ENCODE assay signal across 8 mouse cellular contexts in genomic region chr6:51545219-51545859, GRCm38 (mm10). TPM values are rescaled to one million over a fixed set of nuclear protein-coding genes. Genes with fewer than 3 reads are reported as not detected.
DNase-seq lines count a peak whose midpoint lies in the region; ATAC-seq and TF ChIP-seq lines count a peak whose summit lies in the region.

No protein-coding gene starts in this region.

- peaks cover 38% of the 10 kb centered on the region for H3K4me1 ChIP-seq in hindbrain, embryonic 10.5 days (replicated peaks)
- peaks cover 16% of the 10 kb centered on the region for H3K4me1 ChIP-seq in hindbrain, embryonic 13.5 days (replicated peaks)
- H3K4me1 ChIP-seq in ES-E14 (ENCODE audit: control insufficient read depth in 2 of 2, insufficient read depth in 2 of 2, low read length in 2 of 2, poor library complexity in 1 of 2), result peaks cover 18 to 37% of the 10 kb centered on the region in 2 experiments
- no peaks in the 10 kb centered on the region for H3K4me1 ChIP-seq in midbrain, embryonic 14.5 days (ENCODE audit: control insufficient read depth, insufficient read depth, low read length)

- in situ Hi-C loops in ES-E14 (cut with MboI; ENCODE audit: low sequenced_read_pairs in 2 of 2, unreplicated experiment in 2 of 2), result no loop called here

- H3K27me3 ChIP-seq in hindbrain, embryonic 10.5 days (ENCODE audit: insufficient read depth, poor library complexity, severe bottlenecking), result no peaks in the 10 kb centered on the region
- H3K27me3 ChIP-seq in hindbrain, embryonic 13.5 days, result no peaks in the 10 kb centered on the region
- H3K27me3 ChIP-seq in midbrain, embryonic 14.5 days (ENCODE audit: control insufficient read depth, insufficient read depth, low read length), result no peaks in the 10 kb centered on the region

- WGBS in hindbrain, embryonic 10.5 days, result 83% methylated on average over 11 of the region's 11 CpGs
- WGBS in hindbrain, embryonic 13.5 days, result 84% methylated on average over 11 of the region's 11 CpGs
- WGBS in midbrain, embryonic 14.5 days, result 79% methylated on average over 11 of the region's 11 CpGs

- peak overlapping the region; percentile 50; the same call in 1 of the 2 replicates for H3K27ac ChIP-seq in hindbrain, embryonic 10.5 days
- no peak overlapping the region for H3K27ac ChIP-seq in hindbrain, embryonic 13.5 days
- H3K27ac ChIP-seq in ES-E14 (ENCODE audit: insufficient read depth, low read depth, low read length, poor library complexity, severe bottlenecking), result peak overlapping the region; percentile 33; the same call in 1 of the 2 replicates
- no peak overlapping the region for H3K27ac ChIP-seq in midbrain, embryonic 14.5 days (replicated peaks; ENCODE audit: low read depth, low read length)

- ATAC-seq in hindbrain, embryonic 13.5 days (ENCODE audit: low FRiP score), result no peak
- no peak for ATAC-seq in midbrain, embryonic 14.5 days (ENCODE audit: low FRiP score, low TSS enrichment)

- no peaks in the 10 kb centered on the region for H3K9me3 ChIP-seq in hindbrain, embryonic 10.5 days
- no peaks in the 10 kb centered on the region for H3K9me3 ChIP-seq in hindbrain, embryonic 13.5 days
- H3K9me3 ChIP-seq in ES-E14 (ENCODE audit: control insufficient read depth, insufficient read depth, low read depth, low read length), result no peaks in the 10 kb centered on the region
- H3K9me3 ChIP-seq in midbrain, embryonic 14.5 days (ENCODE audit: control insufficient read depth, low read length), result no peaks in the 10 kb centered on the region

- H3K36me3 ChIP-seq in hindbrain, embryonic 10.5 days, result no peaks in the 10 kb centered on the region
- H3K36me3 ChIP-seq in hindbrain, embryonic 13.5 days, result no peaks in the 10 kb centered on the region
- H3K36me3 ChIP-seq in ES-E14 (ENCODE audit: control insufficient read depth, insufficient read depth, low read length, poor library complexity, severe bottlenecking), result no peaks in the 10 kb centered on the region
- no peaks in the 10 kb centered on the region for H3K36me3 ChIP-seq in midbrain, embryonic 14.5 days (ENCODE audit: control insufficient read depth, insufficient read depth, low read length)

- no peak overlapping the region for H3K9ac ChIP-seq in hindbrain, embryonic 13.5 days
- 0 out of 2 replicates have a peak overlapping the region, but pooled peaks have one; percentile 31 for H3K9ac ChIP-seq in ES-E14 (ENCODE audit: insufficient read depth, low read depth, low read length, poor library complexity, severe bottlenecking)
- no peak overlapping the region for H3K9ac ChIP-seq in midbrain, embryonic 14.5 days (replicated peaks; ENCODE audit: low read length)

- no peak overlapping the region for H3K4me3 ChIP-seq in hindbrain, embryonic 10.5 days
- no peak overlapping the region for H3K4me3 ChIP-seq in hindbrain, embryonic 13.5 days
- peak overlapping the region; percentile 19 to 40 for H3K4me3 ChIP-seq in ES-E14 (ENCODE audit: insufficient read depth in 1 of 2, low read depth in 1 of 2, low read length in 2 of 2, poor library complexity in 1 of 2, severe bottlenecking in 1 of 2)
- H3K4me3 ChIP-seq in midbrain, embryonic 14.5 days (replicated peaks; ENCODE audit: low read depth, low read length), result no peak overlapping the region

- no peak for DNase-seq in hindbrain, embryonic 10.5 days (ENCODE audit: low spot score)
- no peak for DNase-seq in ES-E14 (ENCODE audit: low read depth, low spot score)
- peak; percentile 98 for DNase-seq in heart, adult 11 months
- peak; percentile 23 to 54 for DNase-seq in kidney, postnatal 25 days
- peak; percentile 58 to 60 for DNase-seq in natural killer cell, adult 2 months (ENCODE audit: low spot score in 2 of 2)
- DNase-seq in midbrain, embryonic 14.5 days, result no peak
- DNase-seq in frontal cortex, postnatal 25 days (ENCODE audit: low spot score in 2 of 2), result no peak

- no peak overlapping the region for H3K4me2 ChIP-seq in hindbrain, embryonic 13.5 days
- no peak overlapping the region for H3K4me2 ChIP-seq in midbrain, embryonic 14.5 days (ENCODE audit: low read length)

TF ChIP-seq in ES-E14, 5 proteins besides CTCF, POLR2A, EP300 and RAD21:
- TF ChIP-seq HCFC1 (IDR thresholded peaks at IDR 0.05; ENCODE audit: borderline replicate concordance, insufficient read depth, low read length) (no peak), MAFK (IDR thresholded peaks at IDR 0.05; ENCODE audit: insufficient read depth, low read depth, low read length) (no peak), CHD2 (IDR thresholded peaks at IDR 0.05; ENCODE audit: low read depth, low read length) (no peak), ZNF384 (IDR thresholded peaks at IDR 0.05; ENCODE audit: low read depth, low read length) (no peak), ZC3H11A (IDR thresholded peaks at IDR 0.05; ENCODE audit: borderline replicate concordance, low read depth, low read length) (no peak)

RNA-seq across cellular contexts. Expression of gene Snx10, which starts 21.6 kb away (rescaled TPM):
- polyA plus RNA-seq in hindbrain, embryonic 10.5 days (2016; fragmentation: Nextera tagmentation; extraction: Ambion mirVana), result 35.8 and 41.9 TPM in 2 replicates
- polyA plus RNA-seq in hindbrain, embryonic 13.5 days (2015; fragmentation: Nextera tagmentation; extraction: Ambion mirVana), result 47.9 and 51.3 TPM in 2 replicates
- total RNA-seq in ES-E14 (2012; rRNA removed), result 20.9 and 21.2 TPM in 2 replicates
- 54.7 and 55.2 TPM in 2 replicates for polyA plus RNA-seq in midbrain, embryonic 14.5 days (2014; fragmentation: Nextera tagmentation; extraction: Ambion mirVana)

Comparison
In these comparisons a context has a peak if more than half of its experiments do, and no peak if none do; other contexts are left out.
1. H3K27ac ChIP-seq: peak in hindbrain, embryonic 10.5 days (single experiment) and ES-E14 (single experiment); none in hindbrain, embryonic 13.5 days (single experiment) and midbrain, embryonic 14.5 days (single experiment).
2. DNase-seq: peak in heart, adult 11 months (single experiment), kidney, postnatal 25 days (2 of 2) and natural killer cell, adult 2 months (2 of 2); none in hindbrain, embryonic 10.5 days (single experiment), ES-E14 (single experiment), midbrain, embryonic 14.5 days (single experiment) and frontal cortex, postnatal 25 days (0 of 2).
3. H3K4me3 ChIP-seq: peak in ES-E14 (2 of 2); none in hindbrain, embryonic 10.5 days (single experiment), hindbrain, embryonic 13.5 days (single experiment) and midbrain, embryonic 14.5 days (single experiment).